15 mouse cellular contexts compared by ENCODE assay signal in the genomic region with DNA sequence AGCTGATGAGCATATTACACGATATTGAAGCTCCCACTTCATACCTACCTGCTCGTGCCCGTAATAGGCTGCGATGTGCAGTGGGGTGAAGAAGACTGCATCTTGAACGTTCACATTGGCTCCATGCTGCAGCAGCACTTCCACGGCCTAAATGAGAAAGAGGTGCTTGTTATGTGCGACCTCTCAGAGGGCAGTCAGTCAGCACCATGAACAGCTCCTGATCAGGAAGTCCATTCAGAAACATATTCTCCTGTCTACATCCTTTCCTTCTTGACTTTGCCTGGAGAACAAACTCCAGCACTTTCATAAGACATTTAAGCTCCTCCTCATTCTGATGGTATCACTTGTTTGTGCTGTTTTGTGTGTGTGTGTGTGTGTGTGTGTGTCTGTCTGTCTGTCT.
DNase-seq lines count a peak whose midpoint lies in the region; ATAC-seq and TF ChIP-seq lines count a peak whose summit lies in the region.
"Had no signal": no experiment of that assay in that cellular context is flagged by ENCODE, and none has a peak within 500 bp of the region (broad histone marks: within the 10 kb centered on the region; RNA-seq: fewer than 3 reads in every experiment).

No protein-coding gene starts in this region.

- TF ChIP-seq CTCF in left cerebral cortex, adult 2 months (IDR thresholded peaks at IDR 0.05): no peak

- no peaks in the 10 kb centered on the region for H3K9me3 ChIP-seq in hindbrain, embryonic 11.5 days (ENCODE audit: control insufficient read depth, low read length)
- no peaks in the 10 kb centered on the region for H3K9me3 ChIP-seq in hindbrain, embryonic 12.5 days (replicated peaks)
- no peaks in the 10 kb centered on the region for H3K9me3 ChIP-seq in embryonic facial prominence, embryonic 14.5 days (ENCODE audit: control insufficient read depth, low read length)
- no peaks in the 10 kb centered on the region for H3K9me3 ChIP-seq in neural tube, embryonic 15.5 days (replicated peaks)
- H3K9me3 ChIP-seq: heart, embryonic 12.5 days; hindbrain, embryonic 13.5 days had no signal

- DNase-seq in hindbrain, embryonic 11.5 days (ENCODE audit: low spot score): peak; percentile 20
- DNase-seq in 416B (ENCODE audit: low read depth) (peak; percentile 8), WW6 (ENCODE audit: low read depth, low spot score) (peak; percentile 16)
- peak; percentile 49 for DNase-seq in embryonic facial prominence, embryonic 14.5 days (ENCODE audit: low spot score)
- no peak for DNase-seq in left cerebral cortex, adult 2 months (ENCODE audit: extremely low spot score in 1 of 2, low spot score in 2 of 2)
- DNase-seq: cerebellum, adult 11 months; gastrocnemius, postnatal 25 days; kidney, adult 18-20 months; left cerebral cortex, postnatal 4 days; liver, postnatal 0 days had no signal

- no peaks in the 10 kb centered on the region for H3K36me3 ChIP-seq in hindbrain, embryonic 11.5 days (ENCODE audit: control insufficient read depth, insufficient read depth, low read length)
- H3K36me3 ChIP-seq in hindbrain, embryonic 12.5 days: no peaks in the 10 kb centered on the region
- H3K36me3 ChIP-seq in embryonic facial prominence, embryonic 14.5 days (ENCODE audit: control insufficient read depth, insufficient read depth, low read length): no peaks in the 10 kb centered on the region
- H3K36me3 ChIP-seq in neural tube, embryonic 15.5 days: no peaks in the 10 kb centered on the region
- H3K36me3 ChIP-seq: hindbrain, embryonic 13.5 days had no signal

- no peaks in the 10 kb centered on the region for H3K27me3 ChIP-seq in hindbrain, embryonic 11.5 days (ENCODE audit: control insufficient read depth, insufficient read depth, low read length)
- H3K27me3 ChIP-seq in hindbrain, embryonic 12.5 days: no peaks in the 10 kb centered on the region
- H3K27me3 ChIP-seq in embryonic facial prominence, embryonic 14.5 days (replicated peaks; ENCODE audit: control insufficient read depth, insufficient read depth, low read length): no peaks in the 10 kb centered on the region
- H3K27me3 ChIP-seq in neural tube, embryonic 15.5 days (replicated peaks): no peaks in the 10 kb centered on the region
- H3K27me3 ChIP-seq: heart, embryonic 12.5 days; hindbrain, embryonic 13.5 days had no signal

- no peak overlapping the region for H3K4me3 ChIP-seq in hindbrain, embryonic 11.5 days (ENCODE audit: low read depth, low read length)
- no peak overlapping the region for H3K4me3 ChIP-seq in hindbrain, embryonic 12.5 days
- no peak overlapping the region for H3K4me3 ChIP-seq in embryonic facial prominence, embryonic 14.5 days (ENCODE audit: low read depth, low read length)
- no peak overlapping the region for H3K4me3 ChIP-seq in neural tube, embryonic 15.5 days (replicated peaks)
- H3K4me3 ChIP-seq in left cerebral cortex, adult 2 months: no peak overlapping the region
- H3K4me3 ChIP-seq: heart, embryonic 12.5 days; hindbrain, embryonic 13.5 days had no signal

- intact Hi-C loops in left cerebral cortex, adult 2 months (cut with DNase I): no loop called here

- no peak for ATAC-seq in hindbrain, embryonic 11.5 days (ENCODE audit: low FRiP score)
- no peak for ATAC-seq in hindbrain, embryonic 12.5 days (ENCODE audit: low FRiP score)
- ATAC-seq in embryonic facial prominence, embryonic 14.5 days (ENCODE audit: low read depth): no peak
- no peak for ATAC-seq in neural tube, embryonic 15.5 days (ENCODE audit: low FRiP score)
- no peak for ATAC-seq in activated CD4-positive, CD25-positive, alpha-beta regulatory T cell, adult 4 months
- ATAC-seq: liver, postnatal 0 days had no signal

- WGBS in hindbrain, embryonic 11.5 days: 84% methylated on average over 7 of the region's 7 CpGs
- WGBS in hindbrain, embryonic 12.5 days: 86% methylated on average over 7 of the region's 7 CpGs
- 76% methylated on average over 7 of the region's 7 CpGs for WGBS in embryonic facial prominence, embryonic 14.5 days
- 89% methylated on average over 7 of the region's 7 CpGs for WGBS in neural tube, embryonic 15.5 days

- no peak overlapping the region for H3K27ac ChIP-seq in hindbrain, embryonic 11.5 days (ENCODE audit: low read depth, low read length)
- H3K27ac ChIP-seq in hindbrain, embryonic 12.5 days: no peak overlapping the region
- H3K27ac ChIP-seq in embryonic facial prominence, embryonic 14.5 days (replicated peaks; ENCODE audit: low read depth, low read length): no peak overlapping the region
- no peak overlapping the region for H3K27ac ChIP-seq in neural tube, embryonic 15.5 days (replicated peaks)
- no peak overlapping the region for H3K27ac ChIP-seq in left cerebral cortex, adult 2 months
- H3K27ac ChIP-seq: hindbrain, embryonic 13.5 days had no signal

- H3K4me1 ChIP-seq in hindbrain, embryonic 11.5 days (replicated peaks; ENCODE audit: control insufficient read depth, insufficient read depth, low read length): no peaks in the 10 kb centered on the region
- H3K4me1 ChIP-seq in hindbrain, embryonic 12.5 days: no peaks in the 10 kb centered on the region
- no peaks in the 10 kb centered on the region for H3K4me1 ChIP-seq in embryonic facial prominence, embryonic 14.5 days (ENCODE audit: control insufficient read depth, insufficient read depth, low read length)
- H3K4me1 ChIP-seq in neural tube, embryonic 15.5 days: no peaks in the 10 kb centered on the region
- H3K4me1 ChIP-seq: heart, embryonic 12.5 days; hindbrain, embryonic 13.5 days had no signal

- no peak overlapping the region for H3K9ac ChIP-seq in hindbrain, embryonic 11.5 days (ENCODE audit: low read depth, low read length)
- no peak overlapping the region for H3K9ac ChIP-seq in hindbrain, embryonic 12.5 days
- no peak overlapping the region for H3K9ac ChIP-seq in embryonic facial prominence, embryonic 14.5 days (ENCODE audit: low read depth, low read length)
- no peak overlapping the region for H3K9ac ChIP-seq in neural tube, embryonic 15.5 days (replicated peaks)
- H3K9ac ChIP-seq: heart, embryonic 12.5 days; hindbrain, embryonic 13.5 days; liver, postnatal 0 days had no signal

- no peak overlapping the region for H3K4me2 ChIP-seq in hindbrain, embryonic 11.5 days (replicated peaks; ENCODE audit: low read depth, low read length)
- no peak overlapping the region for H3K4me2 ChIP-seq in hindbrain, embryonic 12.5 days (replicated peaks)
- H3K4me2 ChIP-seq in embryonic facial prominence, embryonic 14.5 days (ENCODE audit: low read depth, low read length): no peak overlapping the region
- no peak overlapping the region for H3K4me2 ChIP-seq in neural tube, embryonic 15.5 days
- H3K4me2 ChIP-seq: heart, embryonic 12.5 days; hindbrain, embryonic 13.5 days had no signal

Comparison
In these comparisons a context has a peak if more than half of its experiments do, and no peak if none do; other contexts are left out.
1. DNase-seq: peak in hindbrain, embryonic 11.5 days (single experiment), 416B (single experiment), WW6 (single experiment) and embryonic facial prominence, embryonic 14.5 days (single experiment); none in left cerebral cortex, adult 2 months (0 of 2).